Mouse (Mus musculus): ENCODE data around the gene Mark4.

Gene Mark4

DNA sequence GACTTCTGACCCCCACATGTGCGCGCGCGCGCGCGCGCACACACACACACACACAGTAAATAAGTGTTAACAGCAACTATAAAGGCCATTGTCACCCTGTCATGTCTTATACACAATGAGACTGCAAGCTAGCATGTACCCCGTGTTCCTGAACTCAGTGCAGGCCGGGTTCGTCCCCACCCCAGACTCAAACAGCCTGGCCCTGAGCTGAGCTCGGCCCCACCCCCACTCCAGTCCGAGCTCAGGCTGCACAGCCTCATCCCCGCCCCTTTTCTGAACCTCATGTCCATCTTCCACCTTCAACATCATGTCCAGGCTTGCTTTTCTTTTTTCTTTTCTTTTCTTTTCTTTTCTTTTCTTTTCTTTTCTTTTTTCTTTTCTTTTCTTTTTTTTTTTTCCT, 11.7 kb upstream of the Mark4 start:
- in situ Hi-C loops (cut with MboI, MseI) = no loop called here

DNA sequence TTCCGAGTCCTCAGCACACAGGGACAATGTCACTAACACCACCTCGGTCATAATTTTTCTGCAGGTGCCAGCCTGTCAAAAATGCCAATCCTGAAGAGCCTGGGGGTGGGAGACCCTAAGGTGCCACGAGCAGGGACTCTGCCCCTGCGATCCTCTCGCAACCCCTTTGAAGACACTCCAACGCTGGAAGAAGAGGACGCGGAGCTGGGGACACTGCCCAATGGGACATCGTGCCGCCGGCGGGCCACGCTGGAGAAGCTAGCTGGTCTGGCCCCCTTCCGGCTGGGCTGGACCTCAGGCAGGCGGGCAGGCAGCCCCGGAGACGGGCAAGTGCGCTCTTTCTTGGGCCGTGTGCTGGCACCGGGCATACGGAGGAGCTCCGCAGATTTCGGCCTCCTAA, 10.8 kb upstream of the Mark4 start:
- in situ Hi-C loops (cut with MboI, MseI) = no loop called here

DNA sequence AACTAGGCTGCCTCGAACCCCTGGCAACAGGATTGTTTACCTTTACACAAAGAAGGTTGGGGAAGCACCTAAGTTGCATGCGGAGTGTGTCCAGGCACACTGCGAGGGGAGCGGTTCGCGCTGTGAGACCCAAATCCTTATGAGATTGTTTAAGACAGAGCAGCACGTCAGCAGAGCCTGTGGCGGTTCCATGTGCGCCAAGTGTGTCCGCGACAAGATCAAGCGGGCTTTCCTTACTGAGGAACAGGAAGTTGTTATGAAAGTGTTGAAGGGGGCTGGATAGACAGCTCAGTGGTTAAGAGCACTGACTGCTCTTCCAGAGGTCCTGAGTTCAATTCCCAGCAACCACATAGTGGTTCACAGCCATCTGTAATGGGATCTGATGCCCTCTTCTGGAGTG, 9.7 kb upstream of the Mark4 start:
- in situ Hi-C loops (cut with MboI, MseI) = no loop called here

DNA sequence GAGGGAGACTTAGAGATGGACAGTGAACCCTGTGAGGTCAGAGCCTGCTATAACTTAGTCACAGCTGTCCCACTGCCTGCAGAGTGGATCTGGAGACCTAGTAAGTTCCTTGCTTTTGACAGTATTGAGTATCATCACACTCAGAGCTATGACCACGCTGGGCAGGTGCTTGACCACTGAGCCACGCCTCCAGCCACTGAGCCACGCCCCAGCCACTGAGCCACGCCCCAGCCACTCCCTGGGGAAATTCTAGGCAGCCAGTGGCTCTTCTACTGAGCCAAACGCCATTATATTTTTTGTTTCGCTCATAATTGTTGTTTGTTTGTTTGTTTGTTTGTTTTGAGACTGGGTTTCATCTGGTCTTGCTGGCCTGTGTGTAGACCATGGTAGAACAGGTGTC, 9.0 kb upstream of the Mark4 start:
- in situ Hi-C loops (cut with MboI, MseI) = no loop called here

DNA sequence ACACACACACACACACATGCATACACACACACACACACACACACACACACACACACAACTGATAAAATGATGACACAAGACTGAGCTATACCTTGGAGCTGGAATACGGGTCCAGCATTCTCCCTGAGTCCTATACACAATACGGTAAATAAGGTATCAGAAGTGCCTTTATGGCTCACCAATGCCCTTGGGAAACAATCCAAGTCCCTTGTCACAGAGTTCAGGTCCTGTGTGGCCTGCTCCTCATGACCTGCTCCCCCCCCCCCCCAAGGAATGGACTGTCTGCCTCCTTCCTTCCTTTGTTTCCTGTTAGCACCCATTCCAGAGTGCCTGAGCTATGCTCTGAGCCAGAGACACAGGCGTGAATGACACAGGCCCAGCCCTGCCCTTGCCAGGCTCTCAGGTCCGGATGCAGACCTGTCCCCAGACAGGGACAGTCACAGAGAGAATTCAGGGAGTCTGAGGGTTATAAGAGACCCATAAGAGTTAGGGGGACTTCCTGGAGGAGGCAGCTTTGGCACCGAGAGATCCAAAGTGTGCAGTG, 8.1 kb upstream of the Mark4 start:
- in situ Hi-C loops (cut with MboI, MseI) = no loop called here

DNA sequence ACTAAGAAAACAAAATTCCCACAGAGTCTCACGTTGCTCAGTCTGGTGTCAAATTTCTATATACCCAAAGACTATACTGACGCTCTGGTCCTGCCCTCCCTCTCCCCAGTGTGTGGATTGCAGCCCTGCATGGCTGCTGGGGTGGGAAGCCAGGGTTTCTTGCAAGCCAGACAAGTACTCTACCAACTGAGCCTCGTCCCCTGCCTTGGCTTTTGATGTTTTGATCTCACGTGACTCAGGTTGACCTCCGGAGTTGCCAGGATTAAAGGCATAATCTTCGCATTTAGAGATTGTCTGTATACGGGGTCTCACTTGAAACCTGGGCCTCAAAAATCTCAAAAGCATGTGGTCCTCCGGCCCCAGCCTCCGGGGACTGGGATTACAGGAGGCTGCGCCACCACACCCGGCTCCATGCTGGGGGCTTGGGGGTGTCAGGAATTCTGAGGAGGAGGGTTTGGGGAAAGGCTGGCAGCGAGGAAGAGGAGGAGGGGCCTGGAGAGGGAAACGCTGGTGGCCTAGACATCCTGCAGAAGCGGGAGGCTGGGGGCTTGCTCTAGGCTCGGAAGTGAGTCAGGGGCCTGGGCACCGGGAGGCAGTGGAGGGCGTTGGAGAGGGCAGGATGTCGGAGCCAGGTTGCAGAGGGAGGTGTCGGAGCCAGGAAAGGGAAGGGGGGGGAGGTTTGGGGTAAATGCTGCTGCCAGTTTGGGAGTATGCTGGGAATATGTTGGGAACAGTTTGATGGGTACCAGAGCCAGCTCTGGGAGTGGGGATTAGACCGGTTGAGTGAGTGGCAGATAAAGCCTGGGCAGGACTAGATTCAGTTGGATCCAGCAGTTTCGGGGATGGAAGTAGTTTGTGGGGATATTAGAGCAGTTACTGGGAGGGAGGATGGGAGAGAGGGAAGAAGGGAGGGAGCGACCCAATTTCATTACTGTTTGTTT, 6.0 kb upstream of the Mark4 start:
- in situ Hi-C loops (cut with MboI, MseI) = no loop called here

DNA sequence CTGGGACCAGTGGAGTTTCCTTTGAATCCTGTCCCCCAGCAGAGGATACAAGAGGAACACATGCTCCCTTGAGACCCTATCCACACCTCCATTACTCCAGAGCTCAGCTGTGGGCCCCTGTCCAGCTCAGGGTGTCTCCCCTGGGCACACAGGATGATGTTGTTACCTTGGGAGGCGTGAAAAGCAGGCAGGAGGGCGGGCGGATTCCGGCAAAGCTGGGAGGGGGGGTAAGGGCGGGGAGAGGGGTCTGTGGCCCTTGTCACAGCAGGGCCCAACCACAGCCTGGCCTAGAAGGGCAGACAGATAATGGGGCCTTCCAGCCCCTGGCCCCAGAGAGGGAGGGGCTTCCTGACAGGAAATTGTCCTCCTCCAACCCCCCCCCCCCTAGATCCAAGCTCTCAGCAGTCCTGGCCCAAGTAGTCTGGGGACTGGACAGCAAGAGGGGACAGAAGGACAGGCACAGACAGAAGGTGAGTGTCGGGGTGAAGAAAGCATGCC, 4.3 kb upstream of the Mark4 start, which contains the start of gene Exoc3l2:
Gene Exoc3l2, plus strand, starts transcription at position 448 of the 498 bp plus-strand sequence.
- in situ Hi-C loops (cut with MboI, MseI) = no loop called here

DNA sequence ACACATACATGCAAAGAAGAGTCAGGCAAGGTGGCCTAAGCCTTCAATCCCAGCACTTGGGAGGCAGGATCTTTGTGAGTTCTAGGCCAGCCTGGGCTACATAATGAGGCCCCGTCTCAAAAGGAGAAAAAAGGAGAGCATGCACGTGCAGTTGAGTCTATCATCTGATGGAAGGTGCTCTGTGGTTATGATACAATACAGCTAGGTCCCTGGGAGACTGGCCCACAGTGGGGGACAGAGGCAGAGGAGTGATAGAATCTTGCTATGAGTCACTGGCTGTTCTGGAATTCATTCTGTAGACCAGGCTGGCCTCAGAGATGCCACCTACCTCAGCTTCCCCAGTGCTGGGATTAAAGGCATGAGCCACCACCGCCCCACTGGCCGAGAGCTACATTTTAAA, 3.8 kb upstream of the Mark4 start:
- in situ Hi-C loops (cut with MboI, MseI) = no loop called here

DNA sequence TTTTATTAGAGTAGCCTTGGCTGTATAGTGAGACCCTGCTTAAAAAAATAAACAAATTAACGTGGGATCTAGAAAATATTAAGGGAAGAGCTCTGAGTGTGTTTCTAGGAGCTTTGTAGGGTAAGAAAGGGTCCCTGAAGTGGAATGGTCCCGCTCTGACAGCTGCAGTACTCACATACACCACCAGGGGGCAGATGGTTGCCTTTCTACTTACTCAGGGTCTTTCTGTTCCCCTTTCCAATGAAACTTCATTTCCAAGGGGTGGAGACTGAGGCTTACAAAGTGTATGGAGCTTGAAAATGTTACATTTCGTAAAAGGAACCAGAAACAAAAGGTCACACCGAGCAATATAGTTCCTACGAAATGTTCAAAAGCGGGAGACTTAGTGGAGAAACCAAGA, 2.9 kb upstream of the Mark4 start:
- in situ Hi-C loops (cut with MboI, MseI) = no loop called here

DNA sequence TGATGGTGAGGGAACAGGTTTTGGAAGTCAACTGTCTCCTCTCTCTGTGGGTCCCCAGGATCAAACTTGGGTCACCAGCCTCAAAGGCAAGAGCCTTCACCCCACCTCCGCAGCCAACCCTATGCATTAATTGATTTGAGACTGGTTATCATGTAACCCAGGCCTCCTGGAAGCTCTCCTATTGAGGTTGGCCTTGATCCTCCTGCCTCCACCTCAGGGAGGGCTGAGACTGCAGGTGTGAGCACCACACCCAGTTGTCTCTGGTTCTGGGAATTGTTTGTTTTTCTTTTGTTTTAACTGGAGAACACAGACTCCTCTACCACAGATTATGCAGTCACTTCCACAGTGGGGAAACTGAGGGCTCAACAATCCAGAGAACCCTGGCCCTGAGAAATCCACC, 1.9 kb upstream of the Mark4 start:
- in situ Hi-C loops (cut with MboI, MseI) = no loop called here

DNA sequence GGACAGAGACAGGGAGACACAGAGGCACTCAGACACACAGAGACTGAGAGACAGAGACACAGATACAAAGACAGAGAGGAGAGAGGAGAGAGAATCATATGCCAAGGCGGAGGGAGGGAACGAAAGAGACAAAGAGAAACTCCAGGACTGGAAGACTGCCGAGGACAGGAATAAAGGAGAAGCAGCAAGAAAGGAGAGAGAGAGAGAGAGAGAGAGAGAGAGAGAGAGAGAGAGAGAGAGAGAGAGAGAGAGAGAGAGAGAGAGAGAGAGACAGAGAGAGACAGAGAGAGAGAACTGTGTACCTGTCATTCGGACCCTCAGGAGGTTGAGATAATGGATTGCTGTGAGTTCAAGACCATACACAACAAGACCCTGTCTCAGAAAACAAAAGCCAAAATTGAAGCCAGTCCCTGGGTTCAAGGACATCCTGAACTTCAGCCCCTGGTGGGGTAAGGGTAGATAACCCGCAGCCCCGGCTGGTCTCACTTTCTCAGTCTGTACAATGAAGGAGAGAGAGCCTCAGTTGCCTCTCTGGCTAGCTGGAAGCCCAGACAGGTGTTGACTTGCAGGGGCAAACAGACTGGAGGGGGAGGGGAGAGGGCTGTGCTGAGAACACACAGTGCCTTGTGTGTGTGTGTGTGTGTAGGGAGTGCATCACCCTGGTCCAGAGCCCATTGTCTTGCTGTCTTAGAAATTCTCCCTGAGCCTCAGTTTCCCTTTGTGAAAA, 686 bp upstream of the Mark4 start:
- in situ Hi-C loops (cut with MboI, MseI) = loop anchor here (5.0 kb wide), 1 partner anchor 67 kb away; no protein-coding TSS in a partner anchor

DNA sequence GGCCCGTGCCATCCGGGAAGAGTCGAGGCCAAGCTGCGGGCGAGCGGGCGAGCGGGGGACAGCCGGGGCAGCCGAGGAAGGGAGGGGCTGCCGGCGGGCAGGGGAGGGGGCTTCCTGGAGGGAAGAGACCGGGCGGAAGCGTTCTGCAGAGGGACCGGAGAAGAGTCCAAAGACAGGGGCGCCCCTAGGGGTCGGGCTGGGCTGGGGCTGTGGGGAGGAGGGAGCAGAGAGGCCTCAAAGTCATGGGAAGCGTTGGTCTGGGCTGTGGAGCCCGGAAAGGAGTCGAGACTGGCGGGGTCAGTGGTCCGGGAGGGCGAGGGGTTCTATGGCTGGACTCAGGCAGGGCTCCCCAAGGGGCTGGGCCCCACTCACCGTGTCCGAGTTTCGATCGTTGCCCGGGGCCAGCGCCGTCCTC, 542 bp downstream of the Mark4 start:
- in situ Hi-C loops (cut with MboI, MseI) = loop anchor here (5.0 kb wide), 1 partner anchor 66 kb away; no protein-coding TSS in a partner anchor

DNA sequence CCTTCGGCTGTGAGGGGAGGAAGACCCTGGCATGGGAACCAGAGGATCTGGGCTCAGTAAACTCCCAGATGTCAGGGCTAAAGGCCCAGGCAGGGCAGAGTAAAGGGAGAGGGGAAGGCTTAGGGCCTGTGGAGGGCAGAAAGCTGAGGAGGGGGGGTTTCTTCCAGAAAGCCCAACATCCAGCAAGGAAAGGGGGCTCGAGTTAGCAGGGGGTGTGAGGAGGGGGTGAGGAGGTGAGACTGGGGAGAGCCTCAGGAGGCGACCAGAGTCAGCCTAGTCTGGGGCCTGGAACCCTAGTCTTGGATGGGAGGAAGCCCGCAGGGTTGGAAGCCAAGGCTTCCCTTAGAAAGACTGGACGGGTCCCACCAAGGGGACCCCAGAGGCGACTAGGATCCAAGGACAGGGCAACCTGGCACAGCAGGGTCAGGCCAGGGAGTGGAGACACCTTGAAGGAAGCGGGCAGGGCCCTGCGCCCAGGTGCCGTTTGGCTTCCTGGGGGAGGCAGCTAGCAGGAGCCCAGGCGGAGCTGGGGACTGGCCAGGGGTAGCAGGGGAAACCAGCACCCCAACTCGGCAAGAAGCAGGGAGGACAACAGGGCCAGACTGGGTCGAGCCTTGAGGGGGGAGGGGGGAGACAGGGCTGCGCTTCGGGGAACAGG, 1.1 kb downstream of the Mark4 start:
- in situ Hi-C loops (cut with MboI, MseI) = loop anchor here (5.0 kb wide), 1 partner anchor 65 kb away; no protein-coding TSS in a partner anchor

DNA sequence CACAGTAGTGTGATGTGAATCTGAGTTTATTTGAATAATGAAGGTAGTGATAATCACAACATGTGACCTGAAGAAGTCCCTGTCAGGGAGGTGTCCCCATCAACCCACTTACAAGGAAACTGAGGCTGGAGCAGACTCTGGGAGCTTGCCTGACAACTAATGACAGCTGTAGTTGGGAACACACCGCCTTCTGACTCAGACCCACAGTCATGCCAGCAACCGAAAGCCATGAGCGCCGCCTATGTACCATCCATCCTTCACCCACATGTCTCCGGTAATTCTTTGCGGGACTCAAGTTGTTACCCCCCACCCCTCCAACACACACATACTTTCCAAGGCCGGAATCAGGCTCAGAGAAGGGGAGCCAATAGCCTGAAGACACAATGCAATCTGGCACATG, 2.0 kb downstream of the Mark4 start:
- in situ Hi-C loops (cut with MboI, MseI) = loop anchor here (5.0 kb wide), 1 partner anchor 64 kb away; no protein-coding TSS in a partner anchor

DNA sequence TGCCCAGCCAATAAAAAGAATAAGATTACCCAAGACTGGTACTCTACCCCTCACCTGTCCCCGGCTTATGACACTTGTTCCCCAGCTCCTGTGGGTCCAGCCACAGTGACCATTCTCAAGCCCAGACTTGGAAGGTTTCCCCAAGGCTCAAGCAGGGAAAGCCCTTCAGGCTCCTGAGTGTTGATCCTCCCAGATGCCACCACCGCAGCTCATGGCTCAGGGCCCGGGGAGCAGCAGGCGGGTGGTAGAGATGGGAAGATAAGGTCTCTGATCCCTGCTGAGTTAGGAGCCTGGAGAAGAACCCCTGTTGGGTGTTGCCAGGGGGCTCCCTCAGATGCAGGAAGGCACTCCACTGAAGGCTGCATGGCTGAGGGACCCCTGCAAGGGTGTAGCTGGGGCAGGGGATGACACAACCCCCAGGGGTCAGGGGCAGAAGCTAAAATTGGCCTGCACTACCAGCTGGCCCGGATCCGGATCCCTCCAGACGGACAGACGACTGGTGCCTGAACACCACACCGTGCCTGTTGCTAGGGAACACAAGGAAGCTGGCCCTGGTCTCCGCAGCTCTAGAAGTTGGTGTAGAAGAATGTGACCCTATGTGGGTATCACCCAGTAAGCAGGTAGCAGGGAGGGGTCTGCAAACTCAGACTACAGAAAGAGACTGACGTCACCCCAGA, 2.7 kb downstream of the Mark4 start:
- in situ Hi-C loops (cut with MboI, MseI) = loop anchor here (5.0 kb wide), 1 partner anchor 64 kb away; no protein-coding TSS in a partner anchor

DNA sequence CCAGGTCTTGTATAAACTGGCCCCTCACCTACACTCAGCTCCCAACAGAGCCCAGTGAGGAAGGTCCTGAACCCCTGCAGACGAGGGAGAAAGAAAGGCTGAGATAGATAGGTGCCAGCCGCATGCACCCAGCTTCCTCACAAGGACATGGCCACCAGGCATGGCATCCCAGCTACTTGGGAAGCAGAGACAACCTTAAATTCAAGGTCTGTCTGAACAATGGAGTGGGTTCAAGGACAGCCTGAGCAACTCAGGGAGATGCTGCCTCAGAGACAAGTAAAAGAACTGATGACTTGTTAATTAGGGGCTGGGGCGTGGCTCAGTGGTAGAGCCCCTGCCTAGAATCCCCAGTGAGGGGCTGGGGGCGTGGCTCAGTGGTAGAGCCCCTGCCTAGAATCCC, 3.4 kb downstream of the Mark4 start:
- in situ Hi-C loops (cut with MboI, MseI) = loop anchor here (5.0 kb wide), 1 partner anchor 63 kb away; no protein-coding TSS in a partner anchor

DNA sequence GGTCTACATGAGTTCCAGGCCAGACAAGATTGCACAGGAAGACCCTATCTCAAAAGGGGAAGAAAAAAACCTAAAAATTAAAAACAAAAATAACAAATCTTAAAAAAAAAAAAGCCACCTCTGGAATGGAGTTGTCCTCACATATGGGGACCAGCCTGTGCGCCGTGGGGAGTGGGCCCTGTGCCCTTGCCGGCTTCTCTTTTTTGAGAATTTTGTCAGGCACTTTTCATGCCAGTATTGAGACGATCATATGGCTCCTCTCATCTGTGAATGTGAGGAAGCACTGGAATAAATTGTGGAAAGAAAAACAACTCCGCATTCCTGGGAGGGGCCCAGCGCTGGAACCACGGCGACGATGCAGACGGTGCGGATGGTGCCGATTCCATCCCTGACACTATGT, 9.5 kb downstream of the Mark4 start:
- in situ Hi-C loops (cut with MboI, MseI) = no loop called here

DNA sequence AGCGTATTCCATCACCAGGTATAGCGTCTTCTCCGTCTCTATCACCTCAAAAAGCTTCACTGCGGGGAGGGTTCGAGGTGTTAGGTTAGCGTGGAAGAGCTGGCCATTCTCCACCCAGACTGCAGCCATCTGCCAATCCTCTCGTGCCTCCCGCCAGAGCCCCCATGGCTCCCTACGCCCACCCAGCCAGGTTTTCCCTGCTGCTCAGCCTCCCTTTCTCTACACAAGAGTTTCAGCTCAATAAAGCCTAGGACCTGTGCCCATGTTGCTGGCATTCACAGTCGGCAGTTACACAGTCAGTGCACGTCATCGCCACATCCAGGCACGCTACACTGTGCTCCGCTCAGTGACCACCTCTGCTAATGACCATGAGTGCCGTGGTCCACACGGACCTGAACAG, 10.9 kb downstream of the Mark4 start:
- in situ Hi-C loops (cut with MboI, MseI) = no loop called here

DNA sequence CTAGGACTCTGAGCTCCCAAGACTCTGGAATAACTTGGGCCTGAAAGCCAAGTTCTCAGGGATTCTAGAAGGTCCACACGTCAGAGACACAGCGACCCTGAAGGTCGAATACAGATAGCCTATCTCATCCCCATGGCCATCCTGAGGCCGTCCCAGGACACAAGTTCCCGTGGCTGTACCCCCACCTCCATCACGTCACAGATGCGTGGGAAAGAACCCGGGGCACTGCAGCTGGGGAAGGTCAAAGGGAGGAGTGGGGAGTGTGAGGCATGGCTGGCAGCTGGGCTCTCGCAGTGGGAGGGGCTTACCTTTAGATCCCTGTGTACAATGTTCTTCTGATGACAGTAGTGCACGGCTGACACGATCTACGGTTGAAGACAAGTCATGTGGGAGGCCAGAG, 13.8 kb downstream of the Mark4 start:
- in situ Hi-C loops (cut with MboI, MseI) = no loop called here

DNA sequence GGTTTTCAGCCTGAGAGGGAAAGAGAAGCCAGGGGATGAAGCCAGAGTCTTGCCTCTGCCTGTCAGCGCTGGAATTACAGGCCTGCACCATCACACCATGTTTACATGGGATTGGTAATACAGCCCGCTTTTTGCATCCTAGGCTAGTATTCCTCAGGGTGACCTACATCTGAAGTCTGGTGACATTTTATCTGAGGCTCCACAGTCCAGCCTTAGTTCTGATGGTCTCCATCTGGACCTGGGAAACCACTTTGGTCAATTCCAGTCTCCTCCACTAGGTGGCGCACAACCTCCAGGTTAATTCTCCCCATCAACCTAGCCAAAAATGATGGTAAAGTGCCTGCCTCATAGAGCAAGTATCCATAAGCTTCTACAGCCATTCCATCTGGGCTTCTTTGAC, 15.3 kb downstream of the Mark4 start:
- in situ Hi-C loops (cut with MboI, MseI) = no loop called here

Data from T-helper 2 cell (primary cell).